Mouse (Mus musculus): ENCODE measurements around the gene Cd109.

Gene Cd109

DNA sequence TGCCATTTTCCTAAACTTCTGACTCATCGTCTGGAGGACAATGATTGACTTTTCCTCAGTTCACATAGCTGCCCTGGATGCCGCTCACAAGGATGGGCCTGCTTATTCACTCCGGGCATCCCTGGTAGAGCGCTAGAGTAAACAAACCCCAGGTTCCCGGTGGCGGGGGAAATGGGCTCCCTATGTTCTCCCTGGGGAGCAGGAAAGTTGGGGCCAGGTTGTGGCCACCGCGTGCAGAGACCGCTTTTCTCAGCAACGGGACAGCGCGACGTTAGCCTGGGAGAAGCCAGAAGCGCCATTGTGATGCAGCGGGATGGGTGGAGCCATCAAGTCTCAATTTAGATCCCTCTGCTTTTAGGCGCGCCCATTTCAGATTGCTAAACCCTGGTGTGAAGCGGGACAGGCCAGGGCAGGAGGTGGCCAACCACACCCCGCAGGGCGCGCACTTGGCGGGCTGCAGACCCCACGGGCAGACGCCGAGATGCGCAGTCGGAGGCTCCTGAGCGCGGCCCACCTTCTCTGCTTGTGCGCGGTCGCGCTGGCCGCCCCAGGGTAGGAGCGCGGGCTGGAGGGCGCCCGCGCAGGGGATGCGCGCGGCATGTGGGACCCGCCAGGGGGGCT is at the start of gene Cd109:
Gene Cd109 (plus strand): TSS at position 146 of the 621 bp plus-strand sequence.
- DNase-seq (ENCODE audit: low spot score), result peak; percentile 42

DNA sequence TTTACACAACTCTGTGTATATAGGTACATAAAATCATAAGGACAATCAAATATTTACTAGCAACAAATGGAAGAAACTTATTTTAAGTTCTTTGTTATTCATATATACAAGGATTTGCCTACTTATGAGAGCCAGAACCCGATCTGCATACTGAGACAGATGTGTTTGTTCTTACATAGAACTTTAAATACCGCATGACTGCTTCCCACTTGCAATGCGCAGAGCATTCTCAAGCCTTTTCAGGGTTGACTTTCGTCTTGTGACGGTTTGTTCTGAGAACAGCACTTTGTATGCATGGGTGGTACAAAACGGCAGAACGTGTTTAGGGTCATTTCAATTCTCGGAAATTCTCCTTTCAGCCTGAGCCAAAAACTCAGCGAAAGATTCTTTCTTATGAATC is 45.4 kb upstream of the Cd109 start:
- no peak for DNase-seq (ENCODE audit: low spot score)

DNA sequence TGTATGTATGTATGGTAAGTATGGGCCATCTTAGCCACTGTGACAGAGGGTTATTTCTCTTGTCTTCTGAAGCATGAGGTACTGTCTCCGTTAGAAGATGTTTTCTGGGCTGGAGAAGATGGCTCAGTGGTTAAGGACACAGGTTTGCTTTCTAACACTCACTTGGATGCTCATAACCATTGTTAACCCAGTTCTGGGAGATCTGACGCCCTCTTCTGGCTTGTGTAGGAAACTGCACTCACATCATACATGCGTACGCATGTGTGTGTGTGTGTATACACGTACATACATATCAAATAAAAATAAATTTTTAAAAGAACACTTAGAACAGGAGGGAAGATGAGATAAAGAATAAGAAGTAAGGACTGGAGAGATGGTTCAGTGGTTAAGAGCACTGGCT is 38.9 kb upstream of the Cd109 start:
- DNase-seq (ENCODE audit: low spot score), result no peak

DNA sequence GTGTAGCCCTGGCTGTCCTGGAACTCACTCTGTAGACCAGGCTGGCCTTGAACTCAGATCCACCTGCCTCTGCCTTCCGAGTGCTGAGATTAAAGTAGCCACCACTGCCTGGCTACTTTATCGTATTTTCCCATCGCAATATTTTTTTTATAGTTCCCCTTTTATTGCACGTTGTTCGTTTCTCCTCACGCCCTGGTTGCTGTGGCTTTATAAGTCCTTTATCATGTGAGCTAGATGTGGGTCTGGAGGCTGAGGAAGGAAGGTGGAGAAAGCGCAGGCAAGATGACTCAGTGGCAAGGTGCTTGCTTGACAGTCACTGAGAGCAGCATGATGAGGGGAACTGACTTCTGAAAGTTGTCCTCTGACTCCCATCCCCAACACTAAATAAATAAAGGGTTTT is 36.5 kb upstream of the Cd109 start:
- DNase-seq (ENCODE audit: low spot score), result no peak

DNA sequence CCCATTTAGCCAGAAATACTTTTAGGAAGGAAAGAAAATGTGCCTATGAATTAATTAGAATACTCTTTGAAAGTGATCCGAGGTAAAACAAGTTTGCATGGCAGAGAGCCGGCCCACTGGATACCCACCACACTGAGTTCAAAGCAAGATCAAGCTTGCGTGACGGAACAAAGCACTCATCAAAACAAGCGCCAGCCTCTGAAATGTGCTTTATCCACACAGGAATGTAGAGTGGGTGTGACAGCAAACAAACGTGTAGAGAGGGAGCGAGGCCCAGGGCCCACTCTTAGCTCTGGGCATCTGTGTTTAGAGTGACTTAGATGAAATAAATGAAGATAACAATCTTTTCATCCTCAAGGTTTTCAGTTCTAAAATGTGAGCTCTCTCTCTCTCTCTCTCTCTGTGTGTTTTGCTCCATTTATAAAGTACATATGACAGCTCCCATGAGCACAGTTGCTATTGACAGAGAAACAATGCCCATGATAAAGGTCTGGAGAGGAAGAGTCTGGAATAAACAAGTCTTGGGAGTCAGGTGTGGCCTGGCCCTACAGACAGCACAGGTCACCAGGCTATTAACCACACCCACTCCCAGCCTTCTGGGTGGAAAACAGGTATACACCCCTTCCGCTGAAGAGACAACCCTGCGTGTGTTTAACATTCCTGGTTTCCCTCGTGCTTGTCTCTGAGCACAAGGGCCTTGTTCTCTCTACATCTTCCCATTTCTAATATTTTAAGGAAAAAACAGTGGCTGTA is 35.5 kb upstream of the Cd109 start:
- DNase-seq (ENCODE audit: low spot score), result no peak

DNA sequence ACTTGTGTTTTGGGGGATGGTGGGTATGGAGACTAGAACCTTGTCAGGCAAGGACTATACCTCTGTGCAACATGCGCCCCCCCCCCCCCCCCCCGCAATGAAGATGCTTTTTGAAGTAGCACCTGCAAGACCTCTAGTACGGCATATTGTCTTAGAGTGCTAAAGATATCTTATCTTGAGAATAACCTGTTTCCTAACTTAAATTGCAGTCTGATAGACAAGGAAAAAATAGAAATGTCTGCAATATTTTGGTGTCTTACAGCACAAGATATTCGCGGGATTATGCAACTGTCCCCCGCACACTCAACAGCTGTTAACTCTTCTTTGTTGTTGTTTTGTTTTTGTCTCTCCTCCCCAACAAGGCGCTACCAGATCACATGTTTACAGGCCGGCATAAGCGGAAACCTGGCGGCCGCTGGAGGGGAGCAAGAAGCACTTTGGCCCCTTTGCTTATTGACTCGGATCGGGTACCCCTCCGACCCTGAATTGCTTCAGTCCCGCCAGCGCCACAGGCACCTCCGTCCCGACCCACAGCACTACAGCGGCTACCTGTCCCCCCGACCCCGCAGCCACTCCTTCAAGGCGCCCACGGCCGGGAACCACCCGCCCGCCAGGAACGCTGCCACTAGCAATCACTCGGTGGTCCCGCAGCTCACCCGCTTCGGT is 28.0 kb upstream of the Cd109 start:
- DNase-seq (ENCODE audit: low spot score), result no peak

DNA sequence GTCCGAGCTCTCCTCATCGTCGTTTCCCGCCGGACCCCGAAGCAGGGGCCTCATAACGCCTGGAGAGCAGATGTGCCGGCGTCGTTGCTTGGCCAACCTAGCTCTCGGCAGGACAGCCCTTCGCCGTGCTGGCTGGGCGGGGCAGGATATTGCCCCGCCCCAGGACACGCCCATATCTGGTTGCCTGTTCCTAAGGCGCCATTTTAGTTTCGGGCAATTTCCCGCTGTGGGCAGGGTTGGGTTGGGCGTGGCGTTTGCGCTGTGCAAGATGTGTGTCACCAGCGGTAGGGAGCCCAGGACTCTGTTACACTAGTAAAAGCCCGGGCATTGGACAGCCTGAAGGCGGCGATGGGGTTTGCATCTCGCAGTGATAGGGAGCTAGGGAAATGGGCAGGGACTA is 27.4 kb upstream of the Cd109 start, which contains the start of gene Slc17a5:
Gene Slc17a5 (minus strand): TSS at position 128 of the 400 bp plus-strand sequence.
- peak; percentile 97 for DNase-seq (ENCODE audit: low spot score)

DNA sequence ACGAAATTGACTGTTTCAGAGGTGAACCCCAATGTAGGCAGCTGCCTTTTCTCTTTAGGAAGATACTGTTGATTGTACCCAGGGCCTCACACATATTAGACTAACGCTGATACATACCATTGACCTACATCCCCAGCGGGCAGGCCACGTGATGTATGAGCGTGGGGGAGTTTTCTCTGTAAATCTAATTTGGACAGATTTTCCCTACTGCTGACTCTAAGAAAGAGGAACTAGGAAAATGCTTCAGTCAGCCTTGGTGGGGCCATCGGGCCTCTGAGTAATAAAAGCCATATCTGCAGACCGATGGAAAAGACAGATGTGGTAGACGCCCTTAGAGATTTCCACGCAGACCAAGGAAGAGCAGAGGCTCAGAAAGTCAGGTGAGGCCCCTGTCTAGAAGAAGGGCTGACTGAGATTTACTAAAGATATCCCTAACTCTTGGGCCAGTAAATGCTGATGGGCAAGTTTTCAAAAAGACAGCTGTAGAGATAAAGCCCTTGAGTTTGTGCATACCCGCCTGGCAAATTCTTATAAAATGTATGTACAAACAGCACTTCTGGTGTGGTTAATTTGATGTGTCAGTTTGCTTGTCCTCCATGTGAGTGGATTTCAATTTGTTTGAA is 26.8 kb upstream of the Cd109 start:
- no peak for DNase-seq (ENCODE audit: low spot score)

DNA sequence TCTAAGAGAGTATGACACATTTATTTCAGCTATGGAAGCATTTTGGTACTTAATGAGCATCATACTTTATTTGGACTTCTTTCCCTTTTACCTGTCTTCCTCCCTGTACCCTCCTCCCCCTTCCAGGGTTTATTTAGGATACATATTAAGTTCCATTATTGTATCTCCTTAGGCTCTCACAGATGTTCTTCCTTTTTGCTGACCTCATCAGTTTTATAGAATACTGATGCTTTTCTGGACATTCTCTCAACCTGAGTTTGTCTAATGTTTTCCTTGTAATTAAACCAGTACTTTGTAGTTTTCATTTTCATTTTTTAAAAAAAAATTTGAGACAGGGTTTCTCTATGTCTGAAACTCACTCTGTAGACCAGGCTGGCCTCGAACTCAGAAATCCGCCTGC is 24.9 kb upstream of the Cd109 start:
- no peak for DNase-seq (ENCODE audit: low spot score)

DNA sequence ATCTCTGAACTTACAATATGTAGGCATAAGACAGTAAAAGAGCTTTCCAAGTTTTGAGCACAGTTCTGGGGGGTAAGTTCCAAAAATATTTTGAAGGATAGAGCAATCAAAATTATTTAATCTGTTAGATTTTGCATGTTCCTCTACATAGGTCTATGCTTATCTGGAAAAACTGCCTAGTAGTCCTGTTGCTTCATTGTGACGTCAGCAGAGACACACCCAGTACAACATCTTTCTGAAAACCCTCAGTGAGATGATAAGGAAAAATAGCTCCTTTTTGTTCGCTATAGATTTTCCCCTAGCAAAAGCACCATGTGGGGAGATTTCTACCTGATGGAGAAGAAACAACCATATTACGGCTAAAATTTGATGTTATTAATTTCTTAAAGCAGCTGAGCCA is 20.1 kb upstream of the Cd109 start:
- DNase-seq (ENCODE audit: low spot score), result no peak

DNA sequence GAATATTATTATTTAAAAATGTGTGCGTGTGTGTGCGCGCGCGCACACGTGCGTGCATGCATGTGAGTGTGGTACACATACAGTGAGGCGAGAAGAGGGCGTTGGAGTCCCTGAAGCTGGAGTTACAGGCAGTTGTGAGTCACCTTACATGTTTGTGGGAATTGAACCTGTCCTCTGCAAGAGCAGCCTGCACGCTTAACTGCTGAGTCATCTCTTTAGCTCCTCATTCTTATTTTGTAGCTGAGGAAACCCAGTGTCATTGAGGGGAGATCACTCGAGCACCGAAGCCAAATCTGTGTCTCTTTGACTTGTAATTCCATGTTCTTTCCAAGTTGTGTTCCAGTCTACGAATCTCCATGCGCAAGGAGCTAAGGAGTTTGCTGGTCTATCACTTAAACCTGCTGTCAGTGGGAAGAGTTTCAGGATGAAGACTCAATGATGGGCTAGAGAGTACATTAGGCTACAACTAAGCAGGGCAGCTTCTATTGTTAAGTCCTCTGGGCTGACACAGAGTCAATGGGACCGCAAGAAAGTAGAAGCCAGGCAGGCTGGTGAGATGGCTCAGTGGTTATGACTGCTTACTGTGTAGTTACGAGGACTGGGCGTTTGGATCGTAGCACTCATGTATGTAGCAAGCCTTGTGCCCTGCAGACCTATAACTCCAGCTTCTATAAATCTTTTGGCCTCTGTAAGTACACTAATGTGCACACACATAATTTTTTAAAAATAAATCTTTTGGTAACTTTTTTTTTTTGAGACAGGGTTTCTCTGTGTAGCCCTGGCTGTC is 19.4 kb upstream of the Cd109 start:
- DNase-seq (ENCODE audit: low spot score), result no peak

DNA sequence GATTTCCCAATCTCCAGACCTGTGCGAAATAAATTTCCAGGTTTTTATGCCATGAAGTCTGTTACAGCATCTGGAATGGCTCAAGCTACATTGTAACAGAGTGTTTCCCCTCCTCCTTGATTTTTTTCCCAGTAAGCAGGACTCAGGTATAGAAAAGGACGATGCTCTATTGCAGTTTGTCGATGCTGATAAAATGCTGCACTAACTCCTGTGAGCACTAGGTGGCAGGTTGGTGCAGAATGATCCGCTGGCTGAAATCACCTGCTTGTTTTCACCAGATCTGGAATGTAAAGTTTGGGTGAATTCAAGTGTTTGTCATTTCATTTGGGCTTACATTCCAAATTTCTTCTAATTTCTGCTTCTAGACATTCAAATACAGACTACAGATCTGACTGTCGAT is 18.5 kb upstream of the Cd109 start:
- DNase-seq (ENCODE audit: low spot score), result peak; percentile 56

DNA sequence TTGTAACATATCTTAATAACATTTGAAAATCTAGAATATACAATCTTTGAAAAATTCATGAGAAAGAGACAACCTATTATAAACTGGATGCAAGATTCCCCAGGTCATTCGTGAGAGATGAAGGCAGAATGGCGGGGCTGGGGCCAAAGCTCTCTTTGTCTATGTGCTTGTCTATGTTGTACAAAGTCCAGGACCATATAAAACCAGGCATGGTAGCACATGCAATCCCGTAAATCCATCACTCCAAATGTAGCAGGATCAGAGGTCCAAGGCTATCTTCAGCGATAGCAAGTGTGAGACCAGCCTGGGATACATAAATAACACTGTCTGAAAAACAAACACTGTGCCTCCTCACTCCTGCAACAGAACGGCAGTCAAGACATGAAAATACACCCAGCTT is 15.4 kb upstream of the Cd109 start:
- DNase-seq (ENCODE audit: low spot score), result no peak

DNA sequence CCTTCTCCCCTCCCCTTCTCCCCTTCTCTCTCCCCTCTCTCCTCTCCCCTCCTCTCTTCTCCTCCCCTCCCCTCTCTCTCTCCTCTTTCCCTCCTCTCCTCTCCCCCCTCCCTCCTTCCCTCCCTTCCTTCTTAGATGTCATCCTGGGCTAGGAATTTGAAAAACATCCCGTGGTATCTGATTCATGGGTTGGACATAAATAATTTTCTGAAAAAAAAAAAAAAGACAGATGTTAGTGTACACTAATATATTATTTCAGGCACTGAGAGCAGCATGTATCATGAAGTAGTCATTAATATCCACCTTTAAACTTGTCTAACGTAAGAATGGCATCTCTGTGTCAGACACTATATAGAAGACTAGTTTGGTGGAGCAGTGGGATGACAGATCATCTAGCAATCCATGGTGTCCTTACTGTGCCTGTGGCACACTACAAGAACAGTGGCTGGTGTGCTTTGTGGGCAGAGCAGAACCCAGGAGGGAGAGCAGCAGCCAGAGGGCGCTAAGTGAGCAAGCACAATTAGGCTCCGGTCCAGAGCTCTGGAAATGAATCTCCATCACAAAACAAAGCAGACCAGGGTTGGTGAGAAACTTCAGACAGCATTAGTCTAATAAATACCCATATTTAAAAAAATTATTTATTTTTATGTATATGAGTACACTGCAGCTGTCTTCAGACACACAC is 14.2 kb upstream of the Cd109 start:
- peak; percentile 55 for DNase-seq (ENCODE audit: low spot score)

DNA sequence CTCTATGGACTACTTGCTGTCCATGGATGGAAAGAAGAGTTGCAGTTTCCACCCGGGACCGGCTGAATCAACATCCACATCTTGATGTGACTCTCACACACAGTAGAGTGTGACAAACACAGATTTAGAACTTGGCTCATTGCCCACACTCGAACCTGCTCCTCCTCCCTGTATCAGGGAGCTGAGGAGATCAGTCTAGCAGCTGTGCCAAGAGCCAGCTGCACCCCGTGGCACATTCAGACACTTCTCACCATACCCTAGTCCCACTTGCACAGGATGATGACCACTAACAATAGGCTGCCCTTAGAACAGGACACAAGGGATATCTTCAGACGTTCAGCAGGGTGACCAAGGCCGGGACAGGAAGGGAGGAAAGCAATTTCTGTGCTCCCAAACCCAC is 1.1 kb upstream of the Cd109 start:
- DNase-seq (ENCODE audit: low spot score), result no peak

DNA sequence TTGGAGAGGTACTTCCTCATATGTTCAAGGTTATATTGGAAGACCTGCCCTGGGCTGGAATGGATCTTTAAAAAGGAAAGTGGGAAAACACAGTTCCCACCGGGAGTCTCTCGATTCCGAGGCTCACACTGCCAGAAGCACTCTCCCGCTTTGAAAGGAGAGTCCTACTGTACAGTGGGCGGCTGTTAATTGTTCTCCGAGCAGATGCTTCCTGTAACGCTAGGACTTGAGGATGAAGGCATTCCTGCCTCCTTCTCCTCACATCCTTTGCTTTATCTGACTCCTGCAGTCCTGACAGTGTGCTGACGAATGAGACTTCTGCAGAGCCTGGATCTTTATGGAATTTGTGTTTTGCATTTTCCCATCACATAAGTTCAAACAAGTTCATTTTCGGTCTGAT is 3.9 kb downstream of the Cd109 start:
- DNase-seq (ENCODE audit: low spot score), result no peak

DNA sequence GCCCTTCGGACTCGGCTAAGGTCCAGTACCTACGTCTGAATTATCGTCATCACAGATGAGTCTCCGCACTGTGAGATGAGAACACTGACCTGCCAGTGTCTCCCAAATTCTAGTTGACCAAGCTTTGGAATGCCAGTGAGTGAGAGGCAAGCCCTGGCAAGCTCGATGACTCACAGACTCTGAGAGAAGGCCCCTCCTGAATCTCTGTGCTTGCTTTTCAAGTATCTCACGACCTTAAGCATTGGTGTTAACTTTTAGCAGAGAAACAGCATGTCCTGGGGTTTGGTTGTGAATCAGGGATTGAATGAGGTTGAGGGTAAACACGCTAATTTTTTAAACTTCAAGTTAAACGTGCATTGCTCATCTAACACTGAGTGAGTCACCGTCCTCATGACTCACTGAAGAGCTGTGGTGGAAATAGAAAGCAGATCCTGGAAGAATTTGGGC is 8.0 kb downstream of the Cd109 start:
- DNase-seq (ENCODE audit: low spot score), result no peak

DNA sequence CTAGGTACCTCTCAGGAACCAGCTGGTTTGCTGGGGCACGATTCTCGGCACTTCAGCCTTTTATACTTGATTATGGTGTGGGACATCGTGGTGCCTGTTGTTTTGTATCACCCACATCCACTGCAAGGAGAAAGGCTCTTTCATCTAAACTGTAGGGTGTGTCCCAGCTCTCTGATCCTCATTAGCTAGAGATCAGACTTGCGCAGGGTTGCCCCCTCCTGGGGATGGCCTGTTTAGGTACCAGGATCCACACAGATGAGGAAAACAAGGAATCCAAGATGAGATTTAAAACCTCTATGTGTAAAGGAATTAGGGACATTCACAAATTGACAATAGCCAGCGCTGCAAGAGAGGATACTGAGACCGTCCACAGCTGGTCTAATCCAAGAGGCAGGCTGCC is 14.6 kb downstream of the Cd109 start:
- DNase-seq (ENCODE audit: low spot score), result no peak

DNA sequence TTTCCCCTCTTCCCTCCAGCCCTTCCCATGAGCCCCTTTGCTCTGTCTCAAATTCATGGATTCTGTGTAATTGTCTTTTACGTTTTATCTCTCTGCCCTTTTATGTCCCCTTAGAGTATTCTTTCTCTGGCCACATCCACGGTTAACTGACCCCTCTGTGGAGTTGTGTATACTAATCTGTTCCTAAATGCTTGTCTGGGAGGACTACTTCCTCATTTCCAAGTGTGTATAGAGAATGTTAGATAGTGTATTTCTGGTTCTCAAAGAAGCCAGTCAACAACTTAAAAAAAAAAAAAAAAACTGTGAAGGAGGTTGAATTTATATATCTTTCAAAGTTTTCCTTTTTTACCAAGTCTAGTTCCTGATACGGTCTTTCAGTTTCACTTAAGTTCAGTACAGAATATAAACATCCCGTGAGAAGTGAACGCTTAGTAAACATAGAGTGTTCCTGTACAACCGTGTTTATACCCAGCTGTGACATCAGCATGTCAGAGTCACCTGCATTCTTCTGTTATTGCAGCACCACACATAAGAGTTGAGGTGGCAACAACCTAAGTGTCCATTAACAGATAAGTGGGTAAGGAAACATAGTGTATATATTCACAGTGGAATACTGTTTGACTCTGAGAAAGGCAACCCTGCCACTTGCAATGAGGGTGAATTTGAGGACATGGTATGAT is 16.5 kb downstream of the Cd109 start:
- DNase-seq (ENCODE audit: low spot score), result no peak

DNA sequence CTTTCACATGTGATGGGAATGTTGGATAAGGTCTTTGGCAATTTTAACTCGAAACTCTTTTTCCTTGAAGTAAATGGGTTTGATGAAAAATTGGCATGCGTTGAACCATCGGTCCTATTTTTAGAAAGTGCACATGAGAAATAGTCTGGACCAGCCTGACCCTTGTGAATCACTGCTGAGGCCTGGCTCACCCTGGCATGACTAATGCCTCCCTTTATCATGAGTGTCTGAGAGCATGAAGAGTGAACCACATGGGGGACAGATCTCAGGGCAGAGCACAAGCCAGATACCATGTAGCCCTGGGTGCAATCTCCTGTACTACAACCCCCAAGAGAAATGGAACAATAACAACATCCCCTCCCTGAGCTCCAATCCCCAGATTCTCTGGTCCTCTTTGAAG is 18.6 kb downstream of the Cd109 start:
- no peak for DNase-seq (ENCODE audit: low spot score)

DNA sequence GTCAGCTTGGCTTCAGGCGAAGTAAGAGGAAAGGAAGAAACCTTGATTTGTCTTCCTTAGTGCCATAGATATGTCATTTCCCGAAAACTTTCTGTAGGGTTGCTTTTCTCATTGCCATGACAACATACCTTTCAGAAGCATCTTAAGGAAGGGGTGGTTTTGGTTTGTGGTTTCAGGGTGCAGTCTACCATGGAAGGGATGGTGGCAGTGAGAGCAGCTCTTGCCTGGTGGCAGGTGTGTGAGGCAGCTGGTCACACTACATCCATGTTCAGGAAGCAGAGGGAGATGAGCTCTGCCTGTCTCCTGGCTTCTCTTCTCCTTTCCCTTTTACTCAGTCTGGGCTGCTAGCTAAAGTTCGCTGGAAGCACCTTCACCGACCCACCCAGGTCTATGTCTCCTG is 26.0 kb downstream of the Cd109 start:
- DNase-seq (ENCODE audit: low spot score), result no peak
